Mouse (Mus musculus): ENCODE data around the gene Rps24.
"Not testable (repeated sequence)": the region's sequence is repeated elsewhere in the genome, so short reads cannot be mapped to it uniquely, and the experiment has no call there.

DNA sequence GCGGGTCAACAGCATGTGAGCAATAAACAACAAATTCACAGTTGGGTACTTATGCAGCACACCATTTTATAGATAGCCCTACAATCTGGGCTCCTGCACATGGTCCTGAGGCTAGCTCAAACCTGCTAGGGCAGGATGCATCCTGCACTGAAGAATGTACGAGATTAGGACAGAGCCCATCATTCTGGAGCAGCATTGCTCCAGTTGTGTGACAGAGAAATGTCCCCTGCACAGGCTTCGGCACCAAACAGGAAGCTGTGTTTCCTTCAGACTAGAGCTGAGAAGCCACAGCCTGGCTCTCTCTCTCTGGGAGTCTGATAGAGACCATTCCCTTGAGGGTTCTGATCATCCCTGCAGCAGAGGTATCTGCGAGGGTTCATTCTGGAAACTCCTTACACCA, 43.4 kb upstream of the Rps24 start:
- not testable (repeated sequence) for TF ChIP-seq CTCF, EP300 (IDR thresholded peaks at IDR 0.05)

All from lung, postnatal 0 days (tissue).